Mouse (Mus musculus) hindbrain, embryonic 16.5 days (tissue): ENCODE data around the gene 9930021J03Rik. TPM values are rescaled to one million over a fixed set of nuclear protein-coding genes. Genes with fewer than 3 reads are reported as not detected.

Source experiments
- ATAC-seq: fragments of 200-750 bp; cut with Nextera tagmentation; 2 replicates; pipeline ENCODE4 v1.8.0; 2017; ENCODE audit warnings: moderate TSS enrichment, moderate library complexity
- H3K27ac ChIP-seq: fragments of 300-500 bp; sonication (generic); 2 replicates; pipeline ENCODE4 v1.5.1; 2014; ENCODE audit warnings: low read depth, mild to moderate bottlenecking, control low read depth, low read length, moderate library complexity
- H3K27me3 ChIP-seq: fragments of 300-500 bp; sonication (generic); replicated peaks from 2 replicates; pipeline ENCODE4 v1.6.1; 2014; ENCODE audit warnings: low read length; ENCODE audit not compliant: control insufficient read depth, insufficient read depth
- H3K36me3 ChIP-seq: fragments of 300-500 bp; sonication (generic); 2 replicates; pipeline ENCODE4 v1.6.1; 2014; ENCODE audit warnings: mild to moderate bottlenecking, low read length, moderate library complexity, mixed read lengths; ENCODE audit not compliant: control insufficient read depth, insufficient read depth
- H3K4me1 ChIP-seq: fragments of 300-500 bp; sonication (generic); 2 replicates; pipeline ENCODE4 v1.6.1; 2014; ENCODE audit warnings: low read depth, low read length; ENCODE audit not compliant: control insufficient read depth, insufficient read depth
- H3K4me2 ChIP-seq: fragments of 300-500 bp; sonication (generic); 2 replicates; pipeline ENCODE4 v1.6.1; 2014; ENCODE audit warnings: mild to moderate bottlenecking, low read length, control low read depth, moderate library complexity
- H3K4me3 ChIP-seq: fragments of 300-500 bp; sonication (generic); 2 replicates; pipeline ENCODE4 v1.5.1; 2014; ENCODE audit warnings: mild to moderate bottlenecking, low read length, control low read depth, moderate library complexity
- H3K9ac ChIP-seq: fragments of 300-500 bp; sonication (generic); 2 replicates; pipeline ENCODE4 v1.6.1; 2014; ENCODE audit warnings: low read depth, mild to moderate bottlenecking, control low read depth, low read length, moderate library complexity
- H3K9me3 ChIP-seq: fragments of 300-500 bp; sonication (generic); 2 replicates; pipeline ENCODE4 v1.6.1; 2014; ENCODE audit warnings: mild to moderate bottlenecking, low read length, moderate library complexity; ENCODE audit not compliant: control insufficient read depth
- WGBS: fragments of 180-500 bp; shearing (Covaris S2); extraction: QIAGEN DNeasy Blood & Tissue Kit; methylation state at CpG from one replicate; pipeline ENCODE4 v1.1.7; 2014; 5-methylcytosine and 5-hydroxymethylcytosine counted together
- polyA plus RNA-seq: library from polyadenylated mRNA; unstranded; fragments of >200 nt; fragmentation: Nextera tagmentation; extraction: Ambion mirVana; gene quantifications from 2 replicates; pipeline ENCODE4 v1.2.1, GENCODE M21; 2015

The 9930021J03Rik gene
- 5.2 and 5.6 TPM in 2 replicates for polyA plus RNA-seq

DNA sequence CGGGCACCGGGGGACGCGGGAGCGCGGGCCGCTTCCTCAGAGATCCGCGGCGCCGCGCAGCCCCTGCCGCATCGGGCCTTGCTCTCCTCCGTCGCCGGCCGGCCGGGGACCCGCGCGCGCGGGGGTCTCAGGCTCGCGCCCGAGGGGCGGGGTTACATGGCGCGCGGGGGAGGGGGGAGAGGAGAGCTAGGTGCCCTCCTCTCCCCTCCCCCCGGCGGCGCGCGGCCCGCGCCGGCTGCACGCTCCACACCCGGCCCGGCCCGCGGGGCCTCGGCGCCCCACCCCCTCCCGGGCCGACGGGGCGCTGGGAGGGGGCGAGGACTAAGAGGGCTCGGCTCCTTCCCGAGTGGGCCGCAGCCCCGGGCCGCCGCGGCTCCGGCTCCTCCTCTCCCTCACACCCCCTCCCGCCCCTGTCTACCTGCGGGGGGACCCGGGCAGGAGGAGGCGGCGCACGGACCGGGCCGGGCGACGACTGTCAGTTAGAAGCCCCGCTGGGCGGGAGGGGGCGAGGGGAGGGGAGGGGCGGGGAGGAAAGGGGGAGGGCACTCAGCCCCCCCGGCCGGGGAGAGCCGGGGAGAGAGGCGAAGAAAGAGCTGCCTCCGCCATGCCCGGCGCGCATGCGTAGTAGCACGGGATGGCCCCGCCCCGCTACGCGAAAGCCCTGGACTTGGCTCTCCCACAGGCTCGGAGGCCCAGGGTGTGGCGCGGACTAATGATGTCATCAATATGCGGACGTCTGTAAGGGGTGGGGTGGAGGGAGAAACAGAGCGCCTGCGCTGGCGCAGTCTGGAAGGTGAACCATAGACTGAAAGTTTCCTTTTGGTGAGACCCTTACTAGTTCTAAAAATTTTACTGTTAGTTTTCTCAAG is at the start of gene 9930021J03Rik:
TSS of gene 9930021J03Rik (minus strand) at position 73 of the 869 bp plus-strand sequence.
- no peaks in the 10 kb centered on the region for H3K9me3 ChIP-seq
- H3K36me3 ChIP-seq, result peaks cover 13% of the 10 kb centered on the region
- H3K4me1 ChIP-seq, result peaks cover 30% of the 10 kb centered on the region
- H3K9ac ChIP-seq, result peak within 1 kb of the TSS; percentile 89
- H3K4me2 ChIP-seq, result peak within 1 kb of the TSS; percentile 90
- peak within 1 kb of the TSS; percentile 86 for H3K4me3 ChIP-seq
- WGBS, result 0% methylated on average over 32 of the region's 95 CpGs
- no peaks in the 10 kb centered on the region for H3K27me3 ChIP-seq
- H3K27ac ChIP-seq, result peak within 1 kb of the TSS; percentile 97
- peak; percentile 94 for ATAC-seq

DNA sequence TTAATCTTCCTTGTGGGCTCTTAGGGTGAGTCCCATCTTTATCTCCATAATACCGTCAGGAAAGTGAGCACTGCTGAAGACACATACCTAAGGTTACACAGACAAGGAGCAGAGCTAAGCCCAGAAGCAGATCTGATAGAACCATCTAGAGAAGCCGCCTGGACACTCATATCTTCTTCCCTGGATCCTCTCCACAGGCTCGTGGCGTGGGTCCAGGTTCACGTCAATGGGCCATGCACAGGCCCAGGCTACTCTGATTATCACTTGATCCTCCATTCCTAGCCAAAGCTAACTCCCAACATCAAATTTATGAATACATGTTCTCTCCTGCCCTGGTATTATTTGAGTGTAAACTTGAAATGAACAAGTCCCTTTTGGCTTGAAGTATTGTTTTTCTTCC is 47.9 kb upstream of the 9930021J03Rik start:
- Histone ChIP-seq H3K4me2 (no peak overlapping the region), H3K27ac (no peak overlapping the region), H3K4me1 (no peaks in the 10 kb centered on the region), H3K4me3 (no peak overlapping the region), H3K9me3 (no peaks in the 10 kb centered on the region), H3K27me3 (no peaks in the 10 kb centered on the region), H3K9ac (no peak overlapping the region), H3K36me3 (no peaks in the 10 kb centered on the region)
- no peak for ATAC-seq
- 94% methylated on average over 5 of the region's 5 CpGs for WGBS

DNA sequence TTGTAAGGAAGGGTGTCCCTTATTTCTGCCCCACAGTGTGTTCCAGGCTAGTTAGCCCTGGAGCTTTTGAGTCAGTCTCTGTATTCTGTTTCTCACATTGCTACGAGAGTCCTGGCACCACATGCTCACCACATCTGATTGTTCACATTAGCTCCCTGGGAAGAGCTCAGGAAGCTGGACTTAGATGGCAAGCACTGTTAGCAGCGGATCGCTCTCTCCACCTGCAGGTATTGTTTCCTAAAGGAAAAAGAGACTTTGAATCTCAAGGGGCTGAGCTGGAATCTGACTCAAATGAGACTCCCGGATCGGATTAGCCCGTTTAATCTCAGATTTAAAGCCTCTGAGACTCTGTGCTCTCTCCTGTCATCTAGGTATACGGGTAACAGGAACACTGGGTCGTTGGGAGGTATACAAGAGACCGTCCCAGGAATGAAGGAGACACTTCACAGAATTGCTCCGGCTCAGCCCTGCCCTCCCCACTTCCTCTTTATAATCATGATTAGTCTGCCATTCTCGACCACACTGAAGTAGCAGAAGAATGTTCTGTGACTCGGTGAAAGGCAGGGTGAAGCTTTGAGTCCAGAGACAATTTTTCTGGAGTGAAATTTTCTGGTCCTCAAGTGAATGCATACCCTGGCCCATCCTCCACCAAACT is 45.4 kb upstream of the 9930021J03Rik start:
- Histone ChIP-seq H3K27me3 (no peaks in the 10 kb centered on the region), H3K4me2 (no peak overlapping the region), H3K9me3 (no peaks in the 10 kb centered on the region), H3K27ac (no peak overlapping the region), H3K4me1 (no peaks in the 10 kb centered on the region), H3K36me3 (no peaks in the 10 kb centered on the region), H3K9ac (no peak overlapping the region), H3K4me3 (no peak overlapping the region)
- ATAC-seq, result no peak
- WGBS, result 57% methylated on average over 12 of the region's 12 CpGs

DNA sequence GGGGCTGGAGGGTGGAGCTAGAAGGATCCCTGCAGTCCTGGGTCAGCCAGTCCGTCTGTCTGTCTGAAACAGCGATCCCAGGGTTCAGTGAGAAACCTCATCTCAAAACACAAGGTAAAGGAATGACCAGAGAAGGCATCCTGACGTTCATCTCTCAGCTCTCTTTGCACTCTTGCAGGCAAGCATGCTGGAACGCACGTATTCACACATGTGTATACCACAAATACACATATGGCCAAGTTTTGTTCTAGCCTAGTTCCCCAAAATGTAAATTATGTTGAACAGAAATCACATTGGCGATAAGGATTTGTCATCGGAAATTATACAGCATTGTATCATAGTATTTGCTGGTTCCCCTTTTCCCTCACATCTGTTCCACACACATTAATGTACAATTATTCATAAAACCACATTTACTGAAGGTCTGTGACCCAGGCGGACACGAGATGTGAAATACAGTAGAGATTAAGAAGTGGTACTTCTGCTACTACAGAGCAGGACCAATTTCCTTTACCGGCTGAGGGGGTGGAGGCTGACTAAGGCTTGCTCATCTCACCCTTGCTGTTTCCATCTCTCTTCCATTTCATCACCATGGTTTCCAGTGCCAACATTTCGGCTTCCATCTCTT is 44.2 kb upstream of the 9930021J03Rik start:
- Histone ChIP-seq H3K4me1 (no peaks in the 10 kb centered on the region), H3K27me3 (no peaks in the 10 kb centered on the region), H3K36me3 (no peaks in the 10 kb centered on the region), H3K27ac (no peak overlapping the region), H3K9ac (no peak overlapping the region), H3K9me3 (no peaks in the 10 kb centered on the region), H3K4me2 (no peak overlapping the region), H3K4me3 (no peak overlapping the region)
- WGBS, result 85% methylated on average over 11 of the region's 11 CpGs
- ATAC-seq, result no peak

DNA sequence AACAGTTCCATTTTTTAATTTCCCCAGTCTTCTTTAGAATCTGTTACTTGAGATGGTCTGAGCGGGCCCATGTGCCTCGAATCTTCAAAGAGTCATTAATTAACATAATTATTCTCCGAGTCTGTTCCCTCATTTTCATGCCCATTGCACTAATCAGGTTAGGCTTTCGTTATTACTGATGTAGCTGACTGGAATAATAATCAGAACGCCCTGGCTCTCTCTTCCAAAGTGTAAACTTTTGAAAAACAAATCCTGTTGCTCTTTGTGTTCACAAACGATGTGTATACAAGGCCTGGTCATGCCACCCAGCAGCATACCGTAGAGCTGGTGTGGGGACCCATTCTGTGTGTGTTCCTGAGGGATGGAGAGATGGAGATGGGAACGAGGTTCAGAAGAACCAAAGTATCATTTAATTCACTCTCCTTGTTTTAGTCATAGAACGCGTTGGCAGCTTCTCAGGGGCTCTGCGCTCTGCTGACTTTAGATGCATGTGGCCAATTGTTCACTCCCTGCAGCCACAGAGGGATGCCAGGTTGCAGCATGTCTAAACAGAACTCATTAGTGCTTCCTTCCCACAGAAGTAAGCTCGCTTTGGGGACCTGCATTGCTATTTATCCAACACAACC is 38.4 kb upstream of the 9930021J03Rik start:
- no peak overlapping the region for H3K4me3 ChIP-seq
- no peaks in the 10 kb centered on the region for H3K9me3 ChIP-seq
- WGBS, result 24% methylated on average over 12 of the region's 12 CpGs
- H3K9ac ChIP-seq, result no peak overlapping the region
- peak overlapping the region; percentile 20 for H3K4me2 ChIP-seq
- H3K36me3 ChIP-seq, result no peaks in the 10 kb centered on the region
- peak overlapping the region; percentile 55 for H3K27ac ChIP-seq
- peaks cover 6% of the 10 kb centered on the region for H3K4me1 ChIP-seq
- ATAC-seq, result peak; percentile 91
- H3K27me3 ChIP-seq, result no peaks in the 10 kb centered on the region

DNA sequence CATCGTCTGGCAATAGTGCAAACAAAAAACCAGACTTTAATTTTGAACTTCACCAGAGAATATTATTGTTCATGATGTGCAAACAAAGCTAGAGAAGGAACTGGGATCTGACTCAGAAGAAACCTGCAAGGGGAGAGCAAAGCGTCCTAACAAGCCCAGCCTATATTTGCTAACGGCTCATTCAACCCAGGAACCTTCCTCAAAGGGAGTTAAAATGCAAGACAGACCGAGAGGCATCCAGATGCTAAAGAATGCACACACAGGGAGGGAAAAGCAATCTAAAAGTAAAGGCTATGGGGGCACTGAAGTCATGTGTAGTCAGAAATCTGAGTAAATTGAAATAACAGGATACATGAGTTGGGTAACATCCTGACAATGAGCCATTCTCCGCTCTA is 37.8 kb upstream of the 9930021J03Rik start:
- 29% methylated on average over 5 of the region's 5 CpGs for WGBS
- no peaks in the 10 kb centered on the region for H3K27me3 ChIP-seq
- H3K36me3 ChIP-seq, result no peaks in the 10 kb centered on the region
- H3K4me2 ChIP-seq, result no peak overlapping the region
- ATAC-seq, result peak; percentile 73
- H3K4me1 ChIP-seq, result peaks cover 6% of the 10 kb centered on the region
- no peak overlapping the region for H3K9ac ChIP-seq
- H3K27ac ChIP-seq, result peak overlapping the region; percentile 59
- no peak overlapping the region for H3K4me3 ChIP-seq
- no peaks in the 10 kb centered on the region for H3K9me3 ChIP-seq

DNA sequence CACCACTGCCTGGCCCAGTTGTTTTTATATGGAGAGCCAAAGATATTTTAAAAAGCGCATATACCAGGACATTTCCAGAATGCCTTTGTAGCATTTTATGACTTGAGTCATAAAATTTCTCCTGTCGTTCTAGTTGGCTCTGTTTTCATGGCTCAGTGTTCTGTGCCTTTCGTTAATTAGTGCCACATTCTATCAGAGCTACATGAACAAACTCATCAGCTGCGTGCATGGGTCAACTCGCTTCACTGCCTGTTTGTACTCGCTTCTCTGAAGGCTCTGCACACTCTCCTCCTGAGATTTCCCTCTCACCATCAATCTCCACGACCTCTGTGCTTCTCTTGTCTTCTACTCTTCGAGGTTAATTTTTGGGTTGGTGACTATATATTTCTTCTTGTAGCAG is 37.2 kb upstream of the 9930021J03Rik start:
- Histone ChIP-seq H3K9me3 (no peaks in the 10 kb centered on the region), H3K4me1 (peaks cover 6% of the 10 kb centered on the region), H3K9ac (no peak overlapping the region), H3K36me3 (no peaks in the 10 kb centered on the region), H3K27me3 (no peaks in the 10 kb centered on the region), H3K27ac (peak overlapping the region; percentile 59), H3K4me3 (no peak overlapping the region), H3K4me2 (no peak overlapping the region)
- ATAC-seq, result no peak
- 58% methylated on average over 8 of the region's 8 CpGs for WGBS

DNA sequence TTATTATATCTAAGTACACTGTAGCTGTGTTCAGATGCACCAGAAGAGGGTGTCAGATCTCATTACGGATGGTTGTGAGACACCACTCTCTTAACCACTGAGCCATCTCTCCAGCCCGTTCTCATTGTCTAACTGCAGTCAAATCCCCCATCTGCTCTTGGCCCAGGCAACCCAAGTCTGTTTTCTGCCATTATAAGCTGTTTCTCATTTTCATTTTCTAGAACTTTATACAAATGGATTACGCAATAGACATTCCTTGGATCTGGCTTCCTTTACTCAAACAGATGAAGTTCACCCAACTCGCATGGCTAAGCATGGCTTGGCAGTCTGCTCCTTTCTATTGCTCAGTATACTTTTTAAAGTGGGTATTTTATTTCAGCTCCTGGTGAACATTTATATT is 34.9 kb upstream of the 9930021J03Rik start:
- H3K4me1 ChIP-seq, result peaks cover 6% of the 10 kb centered on the region
- no peaks in the 10 kb centered on the region for H3K36me3 ChIP-seq
- no peak overlapping the region for H3K4me3 ChIP-seq
- H3K27ac ChIP-seq, result no peak overlapping the region
- no peak for ATAC-seq
- 91% methylated on average over 4 of the region's 4 CpGs for WGBS
- H3K9me3 ChIP-seq, result no peaks in the 10 kb centered on the region
- no peak overlapping the region for H3K9ac ChIP-seq
- no peaks in the 10 kb centered on the region for H3K27me3 ChIP-seq
- H3K4me2 ChIP-seq, result no peak overlapping the region
